Mouse (Mus musculus) yolk sac, embryonic 10.5 days (tissue): ENCODE measurements around the gene Vmn1r5.
"Not testable (repeated sequence)": the region's sequence is repeated elsewhere in the genome, so short reads cannot be mapped to it uniquely, and the experiment has no call there.

Experiments used
- DNase-seq: peaks from one replicate; pipeline ENCODE4 v3.0.0-alpha.2; 2017; ENCODE audit warnings: low spot score

Vmn1r5 gene

DNA sequence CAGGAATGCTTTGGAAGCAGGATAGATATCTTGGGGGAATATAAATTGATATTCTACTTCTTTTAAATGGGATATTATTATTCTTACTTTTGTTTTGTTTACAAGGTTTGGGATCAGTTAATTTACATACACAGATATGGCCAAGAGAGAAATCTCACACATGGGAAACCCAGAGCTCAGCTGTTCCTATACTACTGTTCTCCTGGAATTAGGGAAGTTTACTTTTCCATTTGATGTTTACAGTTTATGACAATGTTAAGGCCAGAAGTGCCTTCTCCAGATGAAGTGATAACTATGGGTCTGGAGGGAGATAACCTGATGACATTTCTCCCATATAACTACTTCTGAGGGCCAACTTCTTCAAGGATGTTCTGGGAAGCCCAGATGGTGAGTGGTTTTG is at the start of gene Vmn1r5:
Gene Vmn1r5 (plus strand): TSS at position 301 of the 400 bp plus-strand sequence.
- no peak for DNase-seq

DNA sequence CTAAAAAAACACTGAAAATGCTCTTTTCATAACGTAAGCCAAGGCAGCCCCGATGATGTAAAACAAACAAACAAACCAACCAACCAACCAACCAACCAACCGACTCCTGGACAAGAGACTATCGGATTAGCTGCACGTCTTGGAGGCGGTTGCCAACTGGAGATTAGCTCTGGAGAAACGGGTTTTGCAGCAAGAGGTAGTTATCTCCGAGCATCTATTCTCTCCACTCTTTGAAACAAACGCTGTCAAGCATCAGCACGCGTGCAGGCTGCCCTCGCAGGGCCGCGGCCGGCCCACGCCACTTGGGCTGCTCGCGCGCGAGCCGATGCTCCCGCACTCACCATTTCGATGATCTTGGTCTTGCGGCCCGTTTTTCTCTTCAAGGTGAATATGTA is 46.7 kb upstream of the Vmn1r5 start:
- no peak for DNase-seq

DNA sequence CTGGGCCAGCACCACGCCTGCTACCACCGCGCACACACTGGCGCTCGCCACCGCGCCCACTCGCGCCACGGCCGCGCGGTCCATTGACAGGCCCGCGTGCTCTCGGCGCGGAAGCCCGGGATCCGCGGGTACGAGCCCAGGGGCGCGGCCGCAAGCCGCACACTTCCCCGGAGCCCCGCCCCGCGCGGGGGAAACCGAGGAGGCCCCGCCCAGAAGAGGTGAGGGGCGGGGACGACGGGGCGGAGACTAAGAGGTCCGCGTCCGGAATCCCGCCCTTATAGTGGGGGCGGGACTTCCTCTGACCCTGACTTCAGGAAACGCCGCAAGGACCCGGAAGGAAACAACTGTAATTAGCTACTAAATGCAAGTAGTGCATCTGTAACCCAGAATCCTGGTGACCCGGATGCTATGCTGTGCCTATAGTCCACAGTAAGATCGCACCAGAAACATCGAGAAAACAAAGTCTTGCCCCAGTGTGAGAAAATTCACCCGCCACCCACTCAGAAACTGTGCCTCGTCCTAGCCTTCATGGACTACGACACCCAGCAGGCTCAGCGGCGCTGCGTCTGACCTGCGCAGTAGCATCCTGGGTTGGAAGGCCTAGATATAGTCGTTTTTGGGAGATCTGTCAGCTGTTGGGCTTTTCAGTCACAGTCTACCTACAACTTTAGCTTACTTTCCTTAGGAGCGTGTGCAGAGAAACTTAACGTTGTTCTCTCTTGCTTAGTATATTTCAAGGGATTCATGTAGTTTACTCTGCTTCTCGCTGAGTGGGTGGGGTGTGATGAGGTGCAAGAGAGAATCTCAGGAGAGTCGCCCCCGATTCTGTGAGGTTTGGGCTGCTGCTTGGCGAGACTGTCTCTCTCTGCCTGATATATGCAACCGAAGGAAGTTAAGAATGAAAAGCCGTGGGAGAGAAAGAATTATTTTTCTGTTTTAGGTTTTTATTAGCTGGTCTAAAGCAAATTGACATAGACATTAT is 46.1 kb upstream of the Vmn1r5 start, which contains the start of the genes Nt5c3 and Vmn1r4:
Gene Nt5c3 (minus strand): TSS at position 207 of the 982 bp plus-strand sequence.
Gene Vmn1r4 (plus strand): TSS at position 290 of the 982 bp plus-strand sequence.
- DNase-seq: peak; percentile 95

DNA sequence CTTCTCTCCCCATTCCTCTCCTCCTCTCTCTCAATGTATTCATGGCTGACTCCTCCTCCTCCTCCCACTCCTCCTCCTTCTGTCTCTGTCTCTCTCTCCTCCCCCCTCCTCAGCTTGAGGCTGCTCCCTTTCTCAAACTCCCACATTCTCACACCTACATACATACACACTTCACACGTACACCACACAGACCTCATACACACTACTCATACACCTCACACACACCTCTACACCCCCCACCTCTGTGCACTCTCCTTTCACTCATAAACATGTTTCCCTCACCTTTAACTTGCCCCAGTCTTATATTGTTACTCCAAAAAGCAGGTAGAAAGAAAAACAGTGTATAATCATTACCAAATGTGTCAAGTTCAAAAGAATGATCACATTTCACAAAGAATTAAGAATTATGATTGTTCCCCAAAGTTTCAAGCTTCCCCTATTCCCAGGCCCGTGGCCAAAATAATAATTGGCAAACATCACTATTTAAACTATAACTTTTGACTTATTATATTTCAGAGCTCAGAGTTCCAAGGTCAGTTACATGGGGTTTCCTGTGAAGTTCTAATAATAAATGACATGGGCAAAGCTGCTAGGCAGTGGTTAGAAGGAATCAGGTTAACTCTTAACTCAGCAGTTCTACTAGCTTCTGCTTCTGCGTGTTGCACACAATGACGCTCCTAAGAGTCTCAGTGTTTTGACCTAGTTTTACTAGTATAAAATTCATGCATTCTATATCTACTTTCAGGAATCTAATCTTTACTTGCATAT is 38.2 kb upstream of the Vmn1r5 start:
- no peak for DNase-seq

DNA sequence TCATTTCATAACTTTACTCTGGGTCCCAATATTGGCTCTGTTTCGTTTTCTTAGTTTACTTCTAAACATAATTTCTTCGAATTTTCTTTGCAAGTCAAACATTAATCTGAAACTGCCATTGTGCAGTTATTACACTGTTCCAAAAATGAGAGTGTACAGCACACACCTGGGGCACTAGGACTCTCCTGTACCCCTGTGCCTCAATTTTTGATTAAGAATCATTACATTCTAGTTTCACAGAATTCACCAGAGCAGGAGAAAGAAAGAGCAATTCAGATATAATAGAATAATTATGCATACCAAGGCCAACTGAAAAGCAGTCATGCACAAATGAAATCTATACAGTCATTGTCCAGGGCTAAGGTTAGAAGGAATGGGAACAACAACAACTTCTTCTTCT is 37.6 kb upstream of the Vmn1r5 start:
- no peak for DNase-seq

DNA sequence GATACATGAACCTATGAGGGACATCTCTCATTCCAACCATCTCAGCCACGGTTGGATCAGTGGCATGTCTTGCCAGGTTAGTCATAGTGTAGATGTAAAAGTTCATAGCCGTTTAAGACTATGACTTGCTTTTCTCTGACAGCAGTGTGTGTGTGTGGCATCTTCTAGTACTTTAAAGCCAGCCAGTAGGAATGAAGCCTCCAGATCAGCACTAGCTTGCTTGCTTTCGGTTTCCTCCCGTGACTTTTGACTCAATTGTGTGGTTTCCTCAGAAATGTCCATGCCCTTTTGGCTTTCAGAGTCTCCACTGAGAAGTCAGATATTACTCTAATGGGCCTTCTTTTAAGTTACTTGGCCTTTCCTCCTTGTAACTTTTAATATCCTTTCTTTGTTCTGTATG is 35.7 kb upstream of the Vmn1r5 start:
- DNase-seq: no peak

DNA sequence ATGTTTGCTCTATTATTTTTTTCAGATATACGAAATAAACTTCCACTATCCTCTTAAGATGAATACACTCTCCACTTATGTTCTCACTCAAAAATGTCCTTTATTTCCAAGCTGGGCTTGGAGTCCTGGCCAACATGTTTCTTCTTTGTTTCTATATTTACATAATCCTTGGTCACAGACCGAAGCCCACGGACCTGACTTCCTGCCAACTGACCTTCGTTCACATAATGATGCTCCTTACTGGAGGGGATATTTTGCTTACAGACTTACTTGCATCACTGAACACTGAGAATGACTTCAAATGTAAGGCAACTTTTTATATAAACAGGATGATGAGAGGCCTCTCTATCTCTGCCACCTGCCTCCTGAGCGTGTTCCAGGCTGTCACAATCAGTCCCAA is 13.6 kb upstream of the Vmn1r5 start:
- no peak for DNase-seq

DNA sequence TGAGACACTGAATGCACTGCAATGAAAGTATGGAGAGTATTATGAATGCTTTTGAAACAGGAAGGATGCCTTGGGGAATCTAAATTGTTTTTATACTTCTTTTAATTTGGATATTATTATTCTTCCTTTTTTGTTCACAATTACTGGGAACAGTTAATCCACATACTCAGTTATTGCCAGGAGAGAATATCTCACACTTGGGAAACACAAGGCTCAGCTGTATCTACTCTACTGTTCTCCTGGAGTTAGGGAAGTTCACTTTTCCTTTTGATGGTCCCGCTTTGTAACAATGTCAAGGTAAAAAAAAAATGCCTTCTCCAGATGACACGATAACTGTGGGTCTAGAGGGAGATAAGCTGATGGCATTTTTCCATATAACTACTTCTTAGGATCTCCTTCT is 26.9 kb downstream of the Vmn1r5 start, which contains the start of gene Vmn1r6:
Gene Vmn1r6 (plus strand): TSS at position 301 of the 400 bp plus-strand sequence.
- DNase-seq: no peak

DNA sequence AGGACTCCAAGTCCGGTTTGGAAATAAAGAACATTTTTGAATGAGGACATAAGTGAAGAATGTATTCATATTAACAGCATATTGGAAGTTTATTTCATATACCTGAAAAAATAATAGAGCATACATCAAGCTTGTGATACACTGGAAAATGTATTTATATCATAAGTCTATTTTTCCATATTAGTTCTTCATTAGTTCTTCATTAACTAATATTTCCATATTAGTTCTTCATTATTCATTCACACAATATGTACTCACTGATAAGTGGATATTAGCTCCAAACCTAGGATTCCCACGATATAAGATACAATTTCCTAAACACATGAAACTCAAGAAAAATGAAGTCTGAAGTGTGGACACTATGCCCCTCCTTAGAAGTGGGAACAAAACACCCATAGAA is 55.2 kb downstream of the Vmn1r5 start, which contains the start of gene Vmn1r7:
Gene Vmn1r7 (minus strand): TSS at position 101 of the 400 bp plus-strand sequence.
- DNase-seq: not testable (repeated sequence)

DNA sequence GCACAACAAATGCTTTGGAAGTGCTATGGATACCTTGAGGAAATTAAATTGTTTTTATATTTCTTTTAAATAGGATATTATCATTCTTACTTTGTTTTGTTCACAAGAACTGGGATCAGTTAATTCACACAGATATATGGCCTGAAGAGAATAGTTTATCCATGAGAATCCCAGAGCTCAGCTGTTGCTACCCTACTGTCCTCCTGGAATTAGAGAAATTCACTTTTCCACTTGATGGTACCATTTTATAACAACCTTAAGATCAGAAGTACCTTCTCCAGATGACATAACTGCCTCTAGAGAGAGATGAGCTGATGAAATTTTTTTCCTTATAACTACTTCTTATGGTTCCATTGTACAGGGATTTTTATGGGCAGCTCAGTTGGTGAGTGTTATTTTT is 61.9 kb downstream of the Vmn1r5 start, which contains the start of gene Vmn1r8:
Gene Vmn1r8 (plus strand): TSS at position 301 of the 400 bp plus-strand sequence.
- no peak for DNase-seq

DNA sequence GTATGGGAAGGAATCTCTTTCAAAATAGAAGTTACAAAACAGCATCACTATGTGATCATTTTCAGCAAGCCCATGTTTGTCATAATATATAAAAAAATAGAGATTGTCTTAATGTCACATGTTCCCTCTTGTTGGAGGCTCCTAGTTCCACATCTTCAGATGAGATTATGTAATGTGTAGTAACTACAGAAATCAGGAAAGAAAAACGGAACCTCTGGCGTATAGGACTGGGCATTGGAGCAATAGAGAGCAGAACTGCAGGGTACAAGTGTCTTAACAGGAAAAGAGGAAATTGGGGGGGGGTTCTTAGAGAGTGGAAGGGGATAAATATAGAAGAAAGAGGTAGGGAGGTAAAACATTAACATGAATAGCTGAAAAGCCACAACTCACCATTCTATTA is 64.6 kb downstream of the Vmn1r5 start:
- no peak for DNase-seq
